ENCODE assay signal across 9 mouse cellular contexts in the genomic region with DNA sequence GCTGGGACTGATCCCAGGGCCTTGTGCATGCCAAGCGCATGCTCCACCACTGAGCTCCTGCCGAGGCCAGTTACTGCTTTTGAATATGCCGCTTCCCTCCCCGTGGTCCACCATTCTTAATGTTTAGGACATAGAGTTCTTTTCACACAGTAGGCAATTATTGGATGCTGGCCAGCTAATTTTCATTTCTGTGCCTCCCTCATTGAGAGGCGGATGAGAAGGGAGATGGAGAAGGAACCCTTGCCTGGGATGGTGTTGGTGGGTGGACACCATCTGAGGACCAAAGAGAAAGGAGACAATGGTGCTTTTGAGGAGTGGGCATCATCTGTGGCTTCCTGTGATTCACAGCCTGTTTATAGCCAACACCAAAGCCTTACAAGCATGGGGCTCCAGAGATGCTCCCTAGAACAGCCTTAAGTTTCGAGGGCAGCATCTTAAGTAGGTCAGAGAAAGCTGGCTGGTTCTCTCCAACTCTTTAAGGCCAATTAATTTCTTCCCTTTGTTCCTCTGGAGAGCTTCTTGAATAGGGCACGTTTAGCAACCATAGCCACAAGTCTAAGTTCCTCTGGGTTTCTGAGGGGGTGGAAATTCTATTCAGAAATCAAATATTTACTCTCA. TPM values are rescaled to one million over a fixed set of nuclear protein-coding genes. Genes with fewer than 3 reads are reported as not detected.
DNase-seq lines count a peak whose midpoint lies in the region; ATAC-seq and TF ChIP-seq lines count a peak whose summit lies in the region.
"Had no signal": no experiment of that assay in that cellular context is flagged by ENCODE, and none has a peak within 500 bp of the region (broad histone marks: within the 10 kb centered on the region; RNA-seq: fewer than 3 reads in every experiment).

No protein-coding gene starts in this region.

- no peaks in the 10 kb centered on the region for H3K27me3 ChIP-seq in cerebellum, adult 2 months (ENCODE audit: control insufficient read depth, insufficient read depth, low read length)
- no peaks in the 10 kb centered on the region for H3K27me3 ChIP-seq in midbrain, embryonic 10.5 days (ENCODE audit: low read depth, poor library complexity, severe bottlenecking)

- TF ChIP-seq CTCF in cerebellum, adult 2 months (IDR thresholded peaks at IDR 0.05; ENCODE audit: borderline replicate concordance, insufficient read depth, low read depth, low read length): no peak

- no peaks in the 10 kb centered on the region; the same call in 1 of the 2 replicates for H3K4me1 ChIP-seq in cerebellum, adult 2 months (ENCODE audit: control insufficient read depth, insufficient read depth, low read length)
- H3K4me1 ChIP-seq in midbrain, embryonic 10.5 days: peaks cover 37% of the 10 kb centered on the region

- 22% methylated on average over 7 of the region's 7 CpGs for WGBS in cerebellum, adult 2 months
- WGBS in midbrain, embryonic 10.5 days: 70% methylated on average over 7 of the region's 7 CpGs

- H3K36me3 ChIP-seq in midbrain, embryonic 10.5 days: no peaks in the 10 kb centered on the region

- ATAC-seq in frontal cortex, adult (ENCODE audit: low TSS enrichment): peak; percentile 60

- peak overlapping the region; percentile 82; the same call in 1 of the 2 replicates for H3K27ac ChIP-seq in cerebellum, adult 2 months (ENCODE audit: insufficient read depth, low read length)
- H3K27ac ChIP-seq in midbrain, embryonic 10.5 days (replicated peaks): peak overlapping the region; percentile 91

- no peak for TF ChIP-seq POLR2A in cerebellum, adult 2 months (IDR thresholded peaks at IDR 0.05; ENCODE audit: borderline replicate concordance, insufficient read depth, low read length)

- DNase-seq in frontal cortex, postnatal 25 days (ENCODE audit: low spot score in 2 of 2): no peak
- DNase-seq in cerebellum, adult 2 months: peak; percentile 19 to 44
- peak; percentile 41 to 64 for DNase-seq in frontal cortex, postnatal 10 days (ENCODE audit: low spot score in 2 of 2)
- peak; percentile 20 for DNase-seq in midbrain, embryonic 10.5 days (ENCODE audit: low spot score)
- no peak for DNase-seq in thymus, adult 18-20 months
- DNase-seq in heart, postnatal 25 days (ENCODE audit: low spot score): no peak
- DNase-seq in kidney, postnatal 4 days: no peak
- DNase-seq: thymus, adult 2 months had no signal

- intact Hi-C loops in heart, postnatal 25 days (cut with DNase I): no loop called here

- H3K9me3 ChIP-seq in midbrain, embryonic 10.5 days (replicated peaks): no peaks in the 10 kb centered on the region

- no peak overlapping the region for H3K4me3 ChIP-seq in cerebellum, adult 2 months (replicated peaks; ENCODE audit: insufficient read depth, low read depth, low read length)
- peak overlapping the region; percentile 20; the same call in 1 of the 2 replicates for H3K4me3 ChIP-seq in midbrain, embryonic 10.5 days

RNA-seq across cellular contexts. Expression of gene Hepacam, which starts 8.3 kb away (rescaled TPM):
- polyA plus RNA-seq in cerebellum, adult 2 months (2012; rRNA removed): 107 and 119 TPM in 2 replicates
- 0.04 and 0.05 TPM in 2 replicates for polyA plus RNA-seq in midbrain, embryonic 10.5 days (2016; fragmentation: Nextera tagmentation; extraction: Ambion mirVana)
- not detected for total RNA-seq in heart, postnatal 25 days (2021)

RNA-seq across cellular contexts. Expression of gene Ccdc15, which starts 10.6 kb away (rescaled TPM):
- polyA plus RNA-seq in cerebellum, adult 2 months (2012; rRNA removed): 1.5 and 1.6 TPM in 2 replicates
- 11.7 and 13.1 TPM in 2 replicates for polyA plus RNA-seq in midbrain, embryonic 10.5 days (2016; fragmentation: Nextera tagmentation; extraction: Ambion mirVana)
- 1 to 10 TPM; 1.3 to 1.5 TPM for total RNA-seq in heart, postnatal 25 days (2021)

RNA-seq across cellular contexts. Expression of gene Robo4, which starts 42.9 kb away (rescaled TPM):
- 5.7 and 5.9 TPM in 2 replicates for polyA plus RNA-seq in cerebellum, adult 2 months (2012; rRNA removed)
- polyA plus RNA-seq in midbrain, embryonic 10.5 days (2016; fragmentation: Nextera tagmentation; extraction: Ambion mirVana): 5.6 and 6.0 TPM in 2 replicates
- 10 to 100 TPM; 29.7 to 30.1 TPM for total RNA-seq in heart, postnatal 25 days (2021)

Comparison
In these comparisons a context has a peak if more than half of its experiments do, and no peak if none do; other contexts are left out.
1. DNase-seq: peak in cerebellum, adult 2 months (2 of 2), frontal cortex, postnatal 10 days (2 of 2) and midbrain, embryonic 10.5 days (single experiment); none in frontal cortex, postnatal 25 days (0 of 2), thymus, adult 18-20 months (0 of 2), heart, postnatal 25 days (single experiment) and kidney, postnatal 4 days (0 of 2).
2. RNA of gene Hepacam, which starts 8.3 kb away (polyA plus RNA-seq): 107 to 119 TPM in cerebellum, adult 2 months; 0.04 to 0.05 TPM in midbrain, embryonic 10.5 days; every median in the first group is over 100 times any median in the second.